Mouse (Mus musculus) urinary bladder, postnatal 25 days (tissue): ENCODE measurements around the gene Adgrf5.
"Not testable (repeated sequence)": the region's sequence is repeated elsewhere in the genome, so short reads cannot be mapped to it uniquely, and the experiment has no call there.

Source experiments
- DNase-seq: peaks from one replicate; pipeline ENCODE4 v3.0.0; 2022; ENCODE audit warnings: low spot score

The Adgrf5 gene

DNA sequence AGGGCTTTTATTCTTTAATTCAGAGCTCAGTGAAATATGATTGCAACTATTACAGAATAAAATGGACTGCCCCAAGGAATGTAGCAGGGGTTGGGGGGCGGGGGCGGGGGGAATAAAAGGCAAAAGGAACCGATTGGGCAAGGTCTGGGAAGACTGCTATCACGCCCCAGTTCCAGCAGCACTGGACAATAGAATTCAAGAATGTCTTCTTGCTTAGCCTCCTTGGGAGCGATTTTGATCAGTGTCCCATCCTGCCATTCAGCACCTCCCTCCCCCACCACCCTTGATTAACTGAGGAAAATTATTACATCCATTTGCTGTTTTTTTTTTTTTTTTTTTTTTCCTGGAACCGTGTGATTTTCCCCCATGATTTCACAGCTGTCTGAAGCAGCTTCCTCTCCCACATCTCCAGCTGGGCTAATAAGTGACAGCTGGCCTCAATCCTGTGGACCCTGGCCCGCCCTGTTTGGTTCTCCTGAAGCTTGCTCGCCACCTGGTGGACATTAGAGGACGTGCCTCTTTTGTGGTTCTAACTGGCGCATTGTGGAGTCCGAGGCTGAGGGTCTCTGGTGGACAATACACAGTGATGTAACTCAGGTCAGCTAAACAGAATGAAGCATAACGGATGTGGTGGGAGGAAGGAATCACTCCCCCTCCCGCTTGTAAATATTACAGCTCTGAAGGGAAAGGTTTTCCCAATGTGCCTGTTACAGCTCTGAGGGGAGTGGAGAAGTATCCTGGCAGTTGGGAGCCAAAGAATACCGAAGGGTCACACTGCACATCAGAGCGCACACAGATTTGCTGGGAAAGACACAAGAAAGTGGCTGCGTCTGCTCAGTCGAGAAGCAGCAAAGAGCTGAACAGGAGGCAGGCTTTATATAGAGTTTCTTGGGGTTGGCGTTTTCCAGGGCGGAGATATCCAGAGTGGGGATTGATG lies 100.3 kb downstream of the Adgrf5 start:
- peak; percentile 56 for DNase-seq

DNA sequence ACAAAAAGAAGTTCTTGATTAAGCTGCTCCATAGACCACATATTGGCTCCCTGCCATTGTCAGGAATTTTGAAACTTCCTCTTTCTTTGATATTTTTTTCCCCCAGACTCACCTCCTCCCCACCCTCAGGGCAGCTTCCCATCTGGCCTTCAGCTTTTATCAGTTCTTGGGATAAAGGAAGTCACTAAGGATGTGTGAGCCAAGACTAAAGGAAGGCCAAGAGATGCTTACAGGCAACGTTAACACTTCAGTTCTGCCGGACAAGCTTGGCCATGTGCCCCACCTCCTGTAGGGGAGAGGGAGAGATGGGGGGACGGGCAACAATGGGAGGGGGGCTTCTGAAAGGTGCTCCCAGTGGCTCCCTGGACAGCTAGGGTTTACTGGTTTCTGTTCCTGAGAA lies 109.8 kb downstream of the Adgrf5 start:
- no peak for DNase-seq

DNA sequence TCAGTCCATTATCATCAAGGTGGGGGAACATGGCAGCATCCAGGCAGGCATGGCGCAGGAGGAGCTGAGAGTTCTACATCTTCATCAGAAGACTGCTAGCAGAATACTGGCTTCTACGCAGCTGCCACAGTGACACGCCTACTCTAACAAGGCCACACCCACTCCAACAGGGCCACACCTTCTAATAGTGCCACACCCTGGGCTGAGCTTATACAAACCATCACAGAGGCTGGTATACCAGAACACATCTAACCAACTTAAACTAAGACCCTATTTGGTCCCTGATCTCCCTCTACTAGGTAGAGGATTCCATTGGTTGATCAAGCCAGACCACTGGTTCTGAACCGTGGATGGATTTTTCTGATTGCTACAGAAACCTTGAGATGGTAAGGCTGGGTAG lies 112.3 kb downstream of the Adgrf5 start:
- DNase-seq = no peak

DNA sequence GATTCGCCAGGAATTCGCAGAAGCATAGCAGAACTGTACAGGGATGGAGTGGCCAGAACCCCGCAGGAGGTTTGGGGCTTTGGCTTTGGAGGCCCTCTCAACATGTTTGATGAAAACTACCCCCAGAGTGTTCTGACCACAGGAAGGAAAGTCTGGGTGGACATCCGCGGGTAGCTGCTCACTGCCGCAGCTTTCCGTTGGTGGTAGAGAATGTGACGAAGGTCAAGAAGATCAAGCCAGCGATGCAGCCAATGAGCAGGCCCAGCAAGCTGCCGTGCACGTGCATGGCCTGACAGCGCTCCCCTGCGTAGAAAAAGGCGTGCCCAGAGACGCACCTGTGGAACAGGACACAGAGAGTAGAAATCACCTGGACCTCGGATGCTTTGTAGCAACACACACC lies 114.5 kb downstream of the Adgrf5 start:
- DNase-seq = no peak

DNA sequence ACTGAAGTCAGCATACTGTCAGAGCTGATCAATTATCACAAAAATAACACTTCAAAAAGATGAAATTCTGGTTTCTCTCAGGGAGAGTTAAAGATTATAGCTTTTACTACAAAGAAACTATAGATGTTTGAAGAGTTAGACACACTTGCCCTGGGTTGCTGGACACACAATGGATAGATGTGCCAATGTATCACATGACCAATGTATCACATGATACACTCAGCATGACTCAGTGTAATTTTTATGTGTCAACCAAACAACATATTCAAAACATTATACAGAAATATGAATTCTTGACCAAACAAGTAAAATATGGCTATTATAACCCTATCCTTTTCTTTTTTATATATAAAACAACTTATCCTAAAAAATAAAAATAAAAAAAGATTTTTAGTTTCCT lies 117.4 kb downstream of the Adgrf5 start:
- DNase-seq = no peak

DNA sequence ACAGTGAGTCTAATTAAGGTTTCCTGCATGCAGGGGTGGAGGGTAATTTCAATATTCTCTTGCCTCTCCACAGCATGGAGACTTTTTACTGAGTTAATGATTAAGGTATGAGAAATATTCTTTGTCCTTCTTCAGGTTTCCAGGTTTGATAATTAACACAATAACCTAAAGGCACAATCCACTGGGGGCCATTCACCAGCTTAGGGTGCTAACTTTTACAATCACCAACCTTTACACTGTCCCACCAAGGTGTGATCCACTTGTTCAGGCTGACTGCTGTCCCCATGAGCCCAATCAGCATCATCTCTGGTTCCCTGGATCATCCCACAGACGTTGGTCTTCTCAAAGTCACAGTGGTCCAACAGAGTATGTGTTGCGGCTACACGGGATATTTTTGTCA lies 125.7 kb downstream of the Adgrf5 start:
- DNase-seq = no peak

DNA sequence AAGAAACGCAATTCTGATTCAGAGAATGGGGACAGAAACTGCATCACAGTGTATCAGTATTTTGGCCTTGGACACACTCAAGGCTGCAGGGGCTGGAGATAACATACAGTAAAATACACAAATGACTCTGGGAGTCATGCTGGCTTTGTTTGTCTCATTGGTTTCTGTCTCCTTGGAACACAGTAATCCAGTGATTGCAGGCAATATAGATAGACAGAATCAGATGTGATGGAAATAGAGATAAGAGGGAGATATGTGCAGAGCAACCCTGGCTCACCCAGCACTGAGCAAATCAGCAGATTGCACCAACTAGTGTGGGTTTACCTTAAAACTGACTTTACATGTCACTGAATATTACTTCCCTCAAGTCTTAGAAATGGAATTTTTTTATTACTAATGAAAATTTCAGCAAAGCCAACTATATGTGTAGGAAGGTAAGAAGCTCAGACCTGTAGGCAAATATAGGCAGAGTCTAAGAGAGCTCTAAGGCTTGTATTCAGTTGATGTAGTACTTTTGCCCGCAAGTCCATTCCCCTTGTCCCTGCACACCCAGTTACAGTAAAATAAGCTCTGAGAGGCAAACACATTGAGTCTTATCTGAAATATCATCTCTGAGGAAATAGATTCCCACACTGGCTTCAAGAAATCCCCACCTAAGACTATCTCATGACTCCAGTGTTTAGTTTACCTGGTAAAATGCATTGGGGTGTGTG lies 128.3 kb downstream of the Adgrf5 start:
- no peak for DNase-seq

DNA sequence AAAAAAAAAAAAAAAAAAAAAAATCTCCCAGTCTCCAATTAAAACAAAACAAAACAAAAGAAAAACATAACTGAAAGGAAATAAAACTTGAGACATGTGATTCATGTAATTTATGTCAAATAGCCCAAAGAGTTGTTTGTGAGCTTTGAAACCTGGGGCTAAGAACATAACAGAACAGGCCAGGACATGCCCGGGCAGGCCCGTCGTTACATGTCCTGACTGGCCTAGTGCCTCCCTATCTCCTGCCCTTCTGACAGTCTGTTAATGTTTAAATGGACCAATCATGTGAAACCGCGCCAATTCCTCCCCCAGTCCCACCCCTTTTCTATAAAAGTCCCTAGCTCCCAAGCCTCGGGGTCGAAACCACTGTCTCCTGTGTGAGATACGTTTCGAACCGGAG lies 130.1 kb downstream of the Adgrf5 start:
- not testable (repeated sequence) for DNase-seq

DNA sequence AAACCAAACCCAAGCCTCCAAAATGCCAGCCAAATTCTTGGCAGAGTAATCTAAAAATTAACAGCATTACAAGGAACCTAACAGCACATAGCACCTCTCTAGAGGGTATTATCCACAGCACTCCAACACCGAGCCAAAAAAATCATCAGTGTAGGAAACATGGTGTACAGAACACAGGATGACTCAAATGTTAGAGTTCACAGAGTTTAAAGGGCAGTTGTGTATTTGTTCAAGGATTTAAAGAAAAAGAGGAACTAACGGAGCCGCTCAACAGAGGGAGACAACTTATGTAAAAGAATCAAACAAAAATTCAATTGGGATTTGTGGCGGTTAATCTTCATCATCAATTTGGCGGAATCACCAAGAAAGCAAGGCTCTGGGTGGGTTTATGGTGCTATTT lies 135.3 kb downstream of the Adgrf5 start:
- no peak for DNase-seq

DNA sequence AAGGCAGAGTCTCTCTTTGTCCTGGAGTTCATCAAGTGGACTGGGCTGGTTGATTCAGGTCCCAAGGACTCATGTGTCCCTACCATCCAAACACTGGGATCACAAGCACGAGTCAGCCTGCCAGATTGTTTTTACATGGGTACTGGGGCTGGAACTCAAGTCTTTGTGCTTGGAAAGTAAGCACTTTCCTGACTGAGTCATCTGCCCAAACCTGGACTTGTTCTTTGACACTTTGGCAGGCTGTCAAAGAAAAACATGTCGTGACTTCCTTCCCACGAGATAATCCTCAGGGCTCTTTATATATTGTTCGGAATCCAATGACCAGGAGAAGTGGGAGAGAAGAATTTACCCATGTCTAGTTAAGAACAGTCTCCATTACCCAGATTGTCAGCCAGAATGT lies 137.3 kb downstream of the Adgrf5 start:
- no peak for DNase-seq

DNA sequence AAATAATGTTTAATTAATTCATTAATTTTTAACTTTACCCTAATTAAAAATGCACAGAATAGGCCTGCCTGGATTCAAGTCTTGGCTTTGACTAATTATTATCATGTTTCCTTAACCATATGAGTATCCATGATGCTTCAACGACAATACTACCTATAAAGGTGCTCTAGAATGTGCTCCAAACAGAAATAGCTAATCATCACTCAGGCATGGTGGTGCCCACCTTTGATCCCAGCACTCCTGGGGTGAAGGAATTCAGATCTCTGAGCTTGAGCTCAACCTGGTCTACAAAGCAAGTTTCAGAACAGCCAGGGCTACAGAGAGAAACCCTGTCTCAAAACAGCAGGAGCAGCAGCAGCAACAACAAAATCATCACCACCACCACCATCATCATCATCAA lies 140.3 kb downstream of the Adgrf5 start:
- DNase-seq = no peak

DNA sequence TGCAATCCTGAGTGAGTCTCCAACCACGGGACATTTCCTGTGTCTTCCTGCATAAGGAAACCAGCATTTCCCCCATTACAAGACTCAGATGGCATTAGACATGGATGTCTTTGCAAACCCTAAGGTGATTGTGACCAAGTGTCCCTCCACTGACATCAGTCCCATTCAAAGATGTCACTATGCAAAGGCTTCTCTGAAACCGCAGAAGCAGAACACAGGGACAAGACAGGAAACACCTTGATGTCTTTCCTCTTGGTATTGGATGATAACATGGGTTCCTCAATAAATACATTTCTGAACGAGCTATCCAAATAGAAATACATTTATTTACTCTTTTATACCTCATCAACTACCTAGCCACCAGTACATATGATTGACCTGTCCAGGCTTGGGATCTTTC lies 141.0 kb downstream of the Adgrf5 start:
- no peak for DNase-seq

DNA sequence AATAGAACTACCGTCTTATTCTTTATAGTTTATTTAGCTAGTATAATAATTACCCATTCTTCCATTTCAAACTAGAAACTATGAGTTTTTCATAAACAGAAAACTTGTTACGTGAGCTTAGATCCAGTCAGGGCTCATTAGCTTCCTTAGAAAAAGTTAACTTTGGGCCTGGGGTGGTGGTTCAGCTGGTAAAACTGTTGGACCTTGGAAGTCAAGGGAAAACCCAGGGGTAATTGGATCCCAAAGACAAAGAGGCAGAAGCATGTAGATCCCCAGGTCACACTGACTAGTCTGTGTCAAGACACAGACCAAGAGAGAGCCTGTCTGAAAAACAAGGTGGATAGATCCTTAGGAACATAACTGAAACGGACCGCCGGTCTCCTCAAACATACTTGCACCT lies 141.4 kb downstream of the Adgrf5 start:
- no peak for DNase-seq

DNA sequence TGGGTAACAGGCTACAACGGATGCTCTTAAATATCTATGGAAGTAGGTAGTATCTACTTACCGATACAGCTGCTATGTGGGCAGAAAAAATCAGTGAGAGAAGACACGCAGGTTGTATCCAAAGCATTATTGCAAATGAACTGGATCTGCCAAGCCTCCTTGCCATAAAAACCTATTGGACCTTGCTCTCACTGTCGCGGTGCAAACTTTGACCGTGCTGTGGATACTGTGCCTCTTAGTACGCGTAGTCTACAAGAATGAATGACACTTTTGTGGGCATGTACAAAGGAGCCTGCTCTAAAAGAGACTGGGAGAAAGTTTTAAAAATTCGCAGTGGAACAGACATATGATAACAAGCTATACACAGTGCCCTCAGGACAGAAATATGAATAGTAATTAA lies 142.3 kb downstream of the Adgrf5 start, which contains the start of gene Mep1a:
TSS of gene Mep1a (minus strand) at position 221 of the 400 bp plus-strand sequence.
- DNase-seq = no peak

DNA sequence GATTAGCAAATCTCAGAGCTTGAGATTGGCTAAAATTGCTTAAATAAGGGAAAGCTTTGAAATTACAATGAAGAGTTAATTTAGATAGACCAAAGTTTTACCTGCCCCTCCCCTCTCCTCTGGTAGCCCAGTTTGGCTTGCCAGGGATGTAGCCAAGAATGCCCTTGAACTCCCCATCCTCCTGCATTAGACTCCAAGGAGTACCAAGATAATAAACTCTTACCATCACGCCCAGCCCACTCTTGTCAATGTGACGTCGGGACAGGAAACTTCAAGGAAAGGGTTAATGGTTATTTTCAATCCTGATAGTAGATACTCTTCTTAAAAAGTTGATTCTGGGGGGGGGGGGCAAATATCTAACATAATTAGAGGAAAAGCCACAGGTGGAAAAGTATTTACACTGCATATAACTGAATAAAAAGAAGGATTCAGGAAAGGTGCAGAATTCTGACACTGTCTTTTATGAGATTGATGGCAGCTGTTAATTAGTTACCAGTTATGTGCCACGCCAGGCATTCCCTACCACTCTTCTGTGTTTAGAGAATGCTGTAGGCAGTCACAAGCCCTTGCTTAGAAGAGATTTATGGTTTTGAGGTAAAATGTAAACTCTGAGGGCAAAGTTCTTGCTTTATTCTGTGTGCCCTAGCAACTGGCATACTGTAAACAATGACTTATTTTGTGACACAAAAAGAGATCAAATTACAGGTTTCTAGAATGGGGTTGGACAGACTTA lies 143.8 kb downstream of the Adgrf5 start:
- no peak for DNase-seq

DNA sequence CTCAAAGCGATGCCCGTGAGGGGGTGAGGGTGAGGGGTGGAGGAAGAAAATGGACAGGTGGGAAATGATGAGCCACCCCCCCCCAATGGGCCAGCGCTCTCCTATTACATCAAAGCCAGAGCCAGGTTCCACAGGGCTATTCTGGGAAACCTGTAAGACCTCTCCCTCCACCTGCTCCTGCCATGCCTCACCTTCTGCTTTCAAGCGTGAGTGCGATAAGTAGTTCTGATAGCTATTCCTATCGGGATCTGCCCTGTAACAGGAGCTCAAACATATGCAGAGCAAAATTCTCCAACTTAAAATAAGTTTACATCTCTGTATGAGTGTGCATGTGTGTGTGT lies 144.3 kb downstream of the Adgrf5 start:
- no peak for DNase-seq
